Mouse (Mus musculus): ENCODE data around the gene Zfp946.

Gene Zfp946

DNA sequence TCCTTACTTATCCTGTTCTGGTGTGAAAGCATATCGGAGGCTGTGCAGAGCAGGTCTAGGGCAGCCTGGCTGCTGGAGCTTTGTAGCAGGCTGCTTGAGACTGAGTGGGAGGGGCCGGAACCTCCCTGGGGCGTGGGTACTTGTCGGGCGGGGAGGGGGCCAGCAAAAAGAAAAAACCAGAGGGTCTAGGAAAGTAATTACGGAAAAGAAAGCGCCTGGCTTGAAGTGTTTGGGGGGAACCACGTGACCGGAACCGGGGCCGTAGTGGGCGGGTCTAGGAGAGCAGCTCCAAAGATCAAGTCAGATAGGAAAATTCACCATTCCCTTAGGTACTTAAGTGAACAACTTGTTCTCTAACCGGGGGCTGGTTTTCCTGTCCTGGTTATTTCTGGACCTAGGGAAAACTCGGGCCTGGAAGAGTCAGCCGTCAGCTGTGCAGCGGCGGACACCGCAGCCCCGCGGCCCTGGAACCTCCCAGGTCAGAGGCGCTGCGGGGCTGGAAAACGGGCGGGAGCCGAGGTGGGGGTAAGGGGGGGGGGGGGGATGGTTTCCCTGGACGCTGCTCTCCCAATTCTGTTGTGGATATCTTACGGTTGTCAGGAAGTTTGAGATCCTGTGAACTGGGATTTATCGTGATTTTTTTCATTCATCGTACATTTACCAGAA is at the start of gene Zfp946:
Gene Zfp946, plus strand, starts transcription at position 271 of the 666 bp plus-strand sequence.
- peak; percentile 7 to 24 for DNase-seq (ENCODE audit: low read depth in 1 of 2, low spot score in 2 of 2)

DNA sequence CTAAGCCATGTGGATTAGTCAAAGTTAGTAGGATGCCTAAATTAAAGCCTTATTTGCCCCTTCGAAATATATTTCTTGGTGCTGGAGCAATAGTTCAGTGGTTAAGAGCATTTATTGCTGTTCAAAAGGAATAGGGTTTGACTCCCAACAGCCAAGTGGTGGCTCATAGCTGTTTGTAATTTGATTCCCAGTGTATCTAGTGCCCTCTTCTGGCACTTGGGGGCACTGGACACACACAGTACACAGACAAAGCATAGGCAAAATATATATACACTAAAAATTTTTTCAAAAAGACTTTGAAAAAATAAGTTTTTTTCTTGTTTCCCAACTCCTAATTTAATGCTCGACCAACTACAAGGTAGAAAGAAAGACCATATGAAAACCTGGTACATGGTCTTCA is 13.3 kb upstream of the Zfp946 start:
- DNase-seq (ENCODE audit: low read depth in 1 of 2, low spot score in 2 of 2): no peak

DNA sequence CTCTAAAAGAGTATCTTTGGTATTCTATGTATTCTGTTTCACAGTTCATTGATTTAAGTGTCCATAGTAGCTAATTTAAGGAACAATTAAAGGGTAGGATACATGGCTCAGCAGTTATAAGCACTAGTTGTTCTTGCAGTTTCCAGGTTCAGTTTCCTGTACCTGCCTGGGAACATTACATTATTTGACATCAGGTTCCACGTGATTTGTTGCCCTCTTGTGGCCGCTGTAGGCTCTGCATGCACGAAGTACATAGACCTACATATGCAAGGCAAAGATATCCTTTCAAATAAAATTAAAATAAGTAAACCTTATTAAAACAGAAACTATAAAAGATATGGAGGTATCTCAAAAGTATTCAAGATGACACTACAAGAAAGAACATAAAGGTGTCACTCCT is 6.5 kb upstream of the Zfp946 start:
- peak in 1 of 2 experiments; percentile 28 for DNase-seq (ENCODE audit: low read depth in 1 of 2, low spot score in 2 of 2)

DNA sequence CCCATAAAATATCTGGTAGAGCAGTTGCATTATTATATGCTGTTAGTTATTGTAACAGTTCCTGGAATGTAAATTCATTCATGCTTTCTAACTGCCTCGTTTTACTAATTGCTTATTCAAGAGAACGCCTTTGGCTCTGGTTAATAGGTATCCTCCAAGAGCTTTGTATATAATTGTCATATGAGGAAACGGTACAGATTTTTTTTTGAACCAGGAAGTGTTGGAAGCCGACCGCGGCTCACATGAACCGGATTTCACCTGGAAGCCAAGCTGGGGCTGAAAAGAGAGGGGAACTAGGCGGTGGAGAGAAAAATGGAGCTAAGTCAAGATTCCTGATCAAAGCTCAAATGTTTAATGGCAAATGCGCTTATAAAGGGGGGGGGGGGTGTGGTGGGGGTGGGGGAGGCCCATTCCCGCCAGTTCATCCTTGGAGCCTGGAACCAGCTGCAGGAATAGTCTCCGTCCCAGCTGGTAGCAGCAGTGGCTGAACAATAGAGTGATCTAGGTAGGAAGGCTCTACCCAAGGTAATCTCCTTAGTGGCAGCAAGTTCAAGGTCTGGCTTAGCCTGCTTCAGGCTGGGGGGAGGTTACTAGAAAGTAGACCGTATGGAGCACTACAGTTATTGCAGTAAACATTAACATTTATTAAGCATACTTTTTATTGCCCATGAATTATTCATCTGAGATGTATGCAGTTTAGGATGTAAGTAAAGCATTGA is 773 bp downstream of the Zfp946 start:
- DNase-seq (ENCODE audit: low read depth in 1 of 2, low spot score in 2 of 2): no peak

DNA sequence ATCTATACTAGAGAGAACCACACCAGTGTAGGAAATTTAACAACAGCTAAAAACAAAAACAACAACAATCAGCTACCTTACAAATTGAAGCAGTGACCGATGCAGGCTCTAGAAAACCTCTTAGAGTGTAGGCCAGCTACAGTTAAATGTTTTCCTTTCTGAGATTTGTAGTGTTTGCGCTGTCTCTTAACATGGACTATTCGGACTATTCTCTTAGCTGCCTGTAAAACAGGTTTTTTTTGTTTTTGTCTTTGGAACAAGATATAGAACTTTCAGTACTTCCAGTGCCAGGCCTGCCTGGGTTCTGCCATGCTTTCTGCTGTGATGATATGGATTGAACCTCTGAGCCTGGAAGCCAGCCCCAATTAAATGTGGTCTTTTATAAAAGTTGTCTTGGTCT is 23.7 kb downstream of the Zfp946 start:
- DNase-seq (ENCODE audit: low read depth in 1 of 2, low spot score in 2 of 2): no peak

DNA sequence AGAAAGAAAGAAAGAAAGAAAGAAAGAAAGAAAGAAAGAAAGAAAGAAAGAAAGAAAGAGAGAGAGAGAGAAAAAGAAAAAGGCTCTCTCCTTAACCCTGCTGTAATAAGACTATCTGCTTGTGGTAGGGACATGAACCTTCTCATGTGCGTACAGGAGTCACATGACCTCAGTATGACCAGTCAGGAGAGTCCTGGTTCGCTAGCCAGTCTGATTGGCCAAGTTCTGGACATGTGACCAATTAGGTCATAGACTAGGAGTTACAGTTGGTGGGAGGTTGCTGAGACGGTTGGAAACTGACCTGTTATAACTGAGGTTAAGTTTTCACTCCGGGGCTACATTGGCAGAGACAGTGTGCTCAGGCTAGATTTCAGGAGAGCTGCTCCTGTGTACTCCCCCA is 73.1 kb downstream of the Zfp946 start:
- DNase-seq (ENCODE audit: low read depth in 1 of 2, low spot score in 2 of 2): no peak
